Mouse (Mus musculus) ES-E14 (cell line): Measurements from ENCODE around the gene Metrnl.

Source experiments
- CHD2 ChIP-seq: IDR thresholded peaks from 2 replicates; pipeline ENCODE4 v1.6.1; 2014; ENCODE audit warnings: mild to moderate bottlenecking, low read depth, low read length, inconsistent platforms
- HCFC1 ChIP-seq: IDR thresholded peaks from 2 replicates; pipeline ENCODE4 v1.6.1; 2012; ENCODE audit warnings: low read length, inconsistent platforms, borderline replicate concordance; ENCODE audit not compliant: insufficient read depth
- MAFK ChIP-seq: IDR thresholded peaks from 2 replicates; pipeline ENCODE4 v1.6.1; 2014; ENCODE audit warnings: mild to moderate bottlenecking, low read depth, low read length, inconsistent platforms; ENCODE audit not compliant: insufficient read depth
- ZC3H11A ChIP-seq: IDR thresholded peaks from 2 replicates; pipeline ENCODE4 v1.6.1; 2012; ENCODE audit warnings: low read depth, mild to moderate bottlenecking, inconsistent platforms, low read length, borderline replicate concordance
- ZNF384 ChIP-seq: IDR thresholded peaks from 2 replicates; pipeline ENCODE4 v1.6.1; 2012; ENCODE audit warnings: low read depth, low read length, inconsistent platforms

GRCm38 (mm10) chr11:121683243-121683642, 18.1 kb upstream of the Metrnl start:
- TF ChIP-seq MAFK (no peak), ZNF384 (no peak), CHD2 (no peak), HCFC1 (no peak), ZC3H11A (no peak)
